Mouse (Mus musculus): Measurements from ENCODE around the gene Olfr324. TPM values are rescaled to one million over a fixed set of nuclear protein-coding genes. Genes with fewer than 3 reads are reported as not detected.

The Olfr324 gene
- not detected in 2 replicates for polyA plus RNA-seq (2012; rRNA removed; ENCODE audit: low replicate concordance)

DNA sequence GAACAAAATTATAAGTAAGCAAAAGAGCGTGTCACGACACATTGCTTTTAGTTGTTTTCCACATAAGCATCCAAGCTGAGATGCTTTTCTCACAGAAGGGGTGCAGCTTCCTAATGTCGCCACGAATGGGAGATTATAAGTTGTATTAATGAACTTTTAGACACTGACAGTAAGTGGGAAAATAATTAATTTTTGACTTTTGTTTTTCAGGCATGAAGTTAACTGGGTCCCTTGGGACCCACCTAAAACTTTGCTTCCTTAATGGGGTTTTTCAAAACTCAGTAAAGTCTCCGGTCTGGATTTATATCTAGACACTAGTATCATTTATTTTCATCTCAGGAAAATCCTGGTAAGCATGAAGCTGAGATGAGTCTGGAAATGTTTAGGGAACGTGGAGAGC lies at the start of gene Olfr324:
Gene Olfr324, plus strand, starts transcription at position 301 of the 400 bp plus-strand sequence.

DNA sequence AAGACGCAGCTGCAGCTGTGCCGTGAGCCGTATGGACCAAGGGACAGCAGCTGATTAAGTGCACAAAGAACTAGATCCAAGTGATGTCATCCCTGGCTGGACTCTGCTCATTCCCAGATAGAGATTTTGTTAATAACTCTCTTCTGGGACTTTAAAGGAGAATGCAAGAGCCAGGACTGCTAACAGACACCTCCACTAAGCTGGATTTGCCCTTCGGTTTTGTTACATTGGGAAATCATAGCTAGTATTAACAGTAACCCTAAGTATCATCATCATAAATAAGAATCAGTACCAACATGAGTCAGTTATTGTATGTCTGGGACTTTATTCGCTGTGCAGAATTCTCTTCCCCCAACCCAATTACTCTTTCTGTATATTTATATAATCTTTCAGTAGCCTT lies 48.6 kb upstream of the Olfr324 start, which contains the start of gene Olfr329-ps:
Gene Olfr329-ps, minus strand, starts transcription at position 101 of the 400 bp plus-strand sequence.

DNA sequence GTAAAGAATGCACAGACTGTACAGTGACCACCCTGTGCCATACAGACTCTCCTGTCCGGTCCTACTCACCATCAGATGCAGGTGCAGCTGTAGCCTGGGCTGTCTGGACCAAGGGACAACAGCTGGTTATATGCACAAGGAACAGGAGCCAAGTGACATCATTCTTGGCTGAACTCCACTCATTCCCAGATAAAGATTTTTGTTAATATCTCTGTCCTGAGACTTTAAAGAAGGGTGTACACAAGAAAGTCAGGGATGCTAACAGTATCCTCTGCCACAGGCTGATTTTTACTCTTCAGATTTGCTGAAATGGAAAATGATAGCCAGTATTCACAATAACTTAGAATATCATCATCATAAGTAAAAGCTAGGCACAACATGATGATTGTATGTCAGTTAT lies 39.4 kb upstream of the Olfr324 start, which contains the start of gene Olfr328:
Gene Olfr328, minus strand, starts transcription at position 101 of the 400 bp plus-strand sequence.

DNA sequence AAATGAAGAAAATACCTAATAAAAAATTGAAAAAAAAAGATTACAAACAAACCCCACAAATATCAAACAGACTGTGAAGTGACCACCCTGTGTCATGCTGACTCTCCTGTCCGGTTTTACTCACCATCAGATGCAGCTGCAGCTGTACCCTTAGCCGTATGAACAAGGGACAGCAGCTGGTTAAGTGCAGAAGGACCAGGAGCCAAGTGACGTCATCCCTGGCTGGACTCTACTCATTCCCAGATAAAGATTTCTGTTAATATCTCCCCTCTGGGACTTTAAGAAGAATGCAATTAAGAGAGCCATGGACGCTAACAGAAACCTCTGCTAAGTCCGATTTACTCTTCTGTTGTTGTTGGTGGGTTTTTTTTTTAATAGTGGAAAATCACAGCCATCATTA lies 24.5 kb upstream of the Olfr324 start, which contains the start of gene Olfr224:
Gene Olfr224, minus strand, starts transcription at position 149 of the 400 bp plus-strand sequence.

DNA sequence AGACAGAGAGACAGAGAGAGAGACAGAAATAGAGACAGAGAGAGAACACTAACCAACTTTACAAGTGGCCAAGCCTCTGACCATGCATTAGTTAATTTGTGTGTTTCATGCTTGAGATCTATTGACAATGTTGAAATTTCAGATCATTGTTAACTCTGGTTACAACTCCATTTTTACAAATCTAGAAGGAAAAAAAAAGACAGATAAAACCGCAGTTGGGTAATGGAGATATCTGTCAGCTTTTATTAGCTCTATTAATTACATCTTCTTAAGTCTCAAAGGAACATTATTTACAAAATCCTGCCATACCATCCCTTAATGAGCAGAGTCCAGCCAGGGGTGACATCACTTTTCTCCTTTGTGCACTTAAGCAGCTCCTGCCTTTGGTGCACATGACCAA lies 17.5 kb upstream of the Olfr324 start, which contains the start of gene Olfr325:
Gene Olfr325, plus strand, starts transcription at position 301 of the 400 bp plus-strand sequence.

DNA sequence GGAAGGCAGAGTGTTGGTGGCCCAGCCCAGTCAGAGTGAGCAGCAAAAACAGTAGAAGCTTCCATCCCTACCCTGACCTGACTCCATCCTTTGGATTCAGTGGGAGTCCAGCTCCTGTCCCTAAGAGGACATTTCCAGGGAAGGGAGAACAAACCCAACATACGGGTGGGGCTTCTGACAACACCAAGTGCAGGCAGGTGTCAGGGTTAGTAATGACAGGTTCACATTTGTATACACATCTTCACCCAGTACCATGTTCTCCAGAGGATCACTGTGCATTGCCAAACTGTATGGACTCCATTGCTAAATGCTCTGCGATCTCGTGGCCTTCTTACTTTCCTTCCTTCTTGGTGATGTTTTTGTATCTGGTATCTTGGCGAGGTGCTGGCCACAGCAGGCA lies 21.1 kb downstream of the Olfr324 start, which contains the start of gene 2210407C18Rik:
Gene 2210407C18Rik, minus strand, starts transcription at position 101 of the 400 bp plus-strand sequence.

DNA sequence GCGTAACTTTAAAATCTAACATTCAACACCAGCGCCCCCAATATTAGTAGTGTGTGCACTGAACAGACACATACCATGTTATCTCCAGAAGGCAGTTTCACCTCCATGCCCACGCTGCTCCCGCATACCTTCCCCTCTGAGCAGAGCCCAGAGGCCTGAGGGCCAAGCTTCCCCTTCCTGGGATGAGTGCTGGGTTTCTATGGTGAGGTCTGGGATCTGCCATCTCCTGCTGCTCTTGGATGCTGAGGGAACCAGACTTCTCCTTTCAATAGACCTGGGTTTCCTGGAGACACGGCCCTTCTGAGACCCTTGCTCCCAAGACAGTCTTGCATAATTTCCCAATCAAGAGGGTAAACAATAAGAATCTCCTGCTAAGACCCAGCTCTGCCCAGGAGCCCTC lies 35.5 kb downstream of the Olfr324 start, which contains the start of gene Olfr323:
Gene Olfr323, minus strand, starts transcription at position 101 of the 400 bp plus-strand sequence.

DNA sequence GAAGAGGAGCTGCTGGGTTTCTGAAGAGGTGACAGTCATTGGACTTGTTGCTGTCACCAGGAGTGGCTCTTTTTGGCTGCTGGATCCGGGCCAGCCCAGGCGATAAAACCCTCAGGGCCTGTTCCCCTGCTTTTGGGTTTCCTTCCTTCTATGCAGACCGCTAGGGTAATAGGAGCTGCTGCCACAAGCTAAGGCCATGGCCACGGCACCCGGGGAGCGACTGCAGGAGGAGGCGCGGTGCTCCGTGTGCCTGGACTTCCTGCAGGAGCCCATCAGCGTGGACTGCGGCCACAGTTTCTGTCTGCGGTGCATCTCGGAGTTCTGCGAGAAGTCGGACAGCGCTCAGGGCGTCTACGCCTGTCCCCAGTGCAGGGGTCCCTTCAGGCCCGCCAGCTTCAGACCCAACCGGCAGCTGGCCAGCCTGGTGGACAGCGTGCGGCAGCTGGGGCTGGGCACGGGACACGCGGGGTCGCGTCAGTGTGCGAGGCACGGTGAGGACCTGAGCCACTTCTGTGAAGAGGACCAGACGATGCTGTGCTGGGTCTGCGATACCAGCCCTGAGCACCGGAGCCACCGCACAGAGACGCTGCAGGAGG lies 45.5 kb downstream of the Olfr324 start, which contains the start of gene Trim58:
Gene Trim58, plus strand, starts transcription at position 194 of the 596 bp plus-strand sequence.

Other genes with a start within 250 kb of the Olfr324 start
- 2.0 and 2.6 TPM in 2 replicates for gene Lypd8, start 216.1 kb upstream of the Olfr324 start, polyA plus RNA-seq (2012; rRNA removed; ENCODE audit: low replicate concordance)
- not detected in 2 replicates for gene 1810065E05Rik, start 174.0 kb upstream of the Olfr324 start, polyA plus RNA-seq (2012; rRNA removed; ENCODE audit: low replicate concordance)
- not detected in 2 replicates for gene Gm12253, start 162.6 kb upstream of the Olfr324 start, polyA plus RNA-seq (2012; rRNA removed; ENCODE audit: low replicate concordance)
- not detected in 2 replicates for gene Lypd9, start 142.2 kb upstream of the Olfr324 start, polyA plus RNA-seq (2012; rRNA removed; ENCODE audit: low replicate concordance)
- gene Olfr30, start 132.8 kb upstream of the Olfr324 start, polyA plus RNA-seq (2012; rRNA removed; ENCODE audit: low replicate concordance), result not detected in 2 replicates
- not detected in 2 replicates for gene Olfr332, start 102.6 kb upstream of the Olfr324 start, polyA plus RNA-seq (2012; rRNA removed; ENCODE audit: low replicate concordance)
- gene Olfr331, start 92.5 kb upstream of the Olfr324 start, polyA plus RNA-seq (2012; rRNA removed; ENCODE audit: low replicate concordance), result not detected in 2 replicates
- gene Olfr330, start 60.3 kb upstream of the Olfr324 start, polyA plus RNA-seq (2012; rRNA removed; ENCODE audit: low replicate concordance), result not detected in 2 replicates
- gene Olfr329-ps, start 48.7 kb upstream of the Olfr324 start, polyA plus RNA-seq (2012; rRNA removed; ENCODE audit: low replicate concordance), result not detected in 2 replicates
- gene Olfr328, start 39.5 kb upstream of the Olfr324 start, polyA plus RNA-seq (2012; rRNA removed; ENCODE audit: low replicate concordance), result not detected in 2 replicates
- 0.18 TPM in 1 of 2 replicates, not detected in the other for gene Olfr224, start 24.6 kb upstream of the Olfr324 start, polyA plus RNA-seq (2012; rRNA removed; ENCODE audit: low replicate concordance)
- not detected in 2 replicates for gene Olfr325, start 17.4 kb upstream of the Olfr324 start, polyA plus RNA-seq (2012; rRNA removed; ENCODE audit: low replicate concordance)
- gene 2210407C18Rik, start 21.0 kb downstream of the Olfr324 start, polyA plus RNA-seq (2012; rRNA removed; ENCODE audit: low replicate concordance), result 1.3 TPM in 1 of 2 replicates, not detected in the other
- not detected in 2 replicates for gene Olfr323, start 35.4 kb downstream of the Olfr324 start, polyA plus RNA-seq (2012; rRNA removed; ENCODE audit: low replicate concordance)
- 0.17 TPM in 1 of 2 replicates, not detected in the other for gene Trim58, start 45.4 kb downstream of the Olfr324 start, polyA plus RNA-seq (2012; rRNA removed; ENCODE audit: low replicate concordance)
- gene Olfr322, start 63.7 kb downstream of the Olfr324 start, polyA plus RNA-seq (2012; rRNA removed; ENCODE audit: low replicate concordance), result not detected in 2 replicates
- gene Olfr320, start 86.0 kb downstream of the Olfr324 start, polyA plus RNA-seq (2012; rRNA removed; ENCODE audit: low replicate concordance), result not detected in 2 replicates
- not detected in 2 replicates for gene Olfr319, start 104.0 kb downstream of the Olfr324 start, polyA plus RNA-seq (2012; rRNA removed; ENCODE audit: low replicate concordance)
- gene Olfr318, start 128.9 kb downstream of the Olfr324 start, polyA plus RNA-seq (2012; rRNA removed; ENCODE audit: low replicate concordance), result not detected in 2 replicates
- gene Olfr317, start 144.1 kb downstream of the Olfr324 start, polyA plus RNA-seq (2012; rRNA removed; ENCODE audit: low replicate concordance), result not detected in 2 replicates
- not detected in 2 replicates for gene Olfr316, start 157.6 kb downstream of the Olfr324 start, polyA plus RNA-seq (2012; rRNA removed; ENCODE audit: low replicate concordance)
- gene Olfr315, start 178.1 kb downstream of the Olfr324 start, polyA plus RNA-seq (2012; rRNA removed; ENCODE audit: low replicate concordance), result not detected in 2 replicates
- gene Olfr314, start 187.8 kb downstream of the Olfr324 start, polyA plus RNA-seq (2012; rRNA removed; ENCODE audit: low replicate concordance), result not detected in 2 replicates
- 0.37 and 2.4 TPM in 2 replicates for gene Fam183b, start 206.8 kb downstream of the Olfr324 start, polyA plus RNA-seq (2012; rRNA removed; ENCODE audit: low replicate concordance)
- not detected in 2 replicates for gene Olfr313, start 219.9 kb downstream of the Olfr324 start, polyA plus RNA-seq (2012; rRNA removed; ENCODE audit: low replicate concordance)
- gene Olfr312, start 234.1 kb downstream of the Olfr324 start, polyA plus RNA-seq (2012; rRNA removed; ENCODE audit: low replicate concordance), result not detected in 2 replicates
- gene Olfr311, start 244.1 kb downstream of the Olfr324 start, polyA plus RNA-seq (2012; rRNA removed; ENCODE audit: low replicate concordance), result not detected in 2 replicates